Mouse (Mus musculus): ENCODE results near the gene Olfr984. TPM values are rescaled to one million over a fixed set of nuclear protein-coding genes. Genes with fewer than 3 reads are reported as not detected.

Gene Olfr984
- not detected in 2 replicates for polyA plus RNA-seq (2015; fragmentation: Nextera tagmentation; extraction: Ambion mirVana)

DNA sequence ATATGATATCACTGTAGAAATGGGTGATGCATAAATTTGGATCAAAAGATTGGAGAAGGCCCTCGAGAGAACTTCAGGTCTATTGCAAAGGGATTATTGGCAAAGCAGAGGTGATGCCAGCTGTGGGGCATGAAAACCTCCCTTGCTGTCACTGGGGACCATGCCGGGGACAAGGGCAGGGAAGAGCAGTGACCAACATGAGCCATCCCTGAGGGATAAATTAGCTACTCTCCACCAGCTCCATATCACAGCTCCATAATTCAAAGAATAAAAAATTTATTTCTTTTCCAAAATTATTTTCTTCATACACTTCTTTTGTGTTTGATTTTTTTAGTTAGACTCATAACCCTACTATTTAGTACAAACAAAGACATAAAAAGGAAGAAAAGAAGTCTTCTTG, at the start of gene Olfr984:
TSS of gene Olfr984 (minus strand) at position 101 of the 400 bp plus-strand sequence.
- Histone ChIP-seq H3K9me3 (no peaks in the 10 kb centered on the region), H3K36me3 (no peaks in the 10 kb centered on the region), H3K27me3 (no peaks in the 10 kb centered on the region), H3K4me2 (replicated peaks) (no peak within 1 kb of the TSS), H3K4me3 (no peak within 1 kb of the TSS), H3K4me1 (no peaks in the 10 kb centered on the region), H3K9ac (replicated peaks) (no peak within 1 kb of the TSS), H3K27ac (replicated peaks) (no peak within 1 kb of the TSS)
- no peak for ATAC-seq (replicated peaks)
- 80% methylated on average over 2 of the region's 2 CpGs for WGBS

DNA sequence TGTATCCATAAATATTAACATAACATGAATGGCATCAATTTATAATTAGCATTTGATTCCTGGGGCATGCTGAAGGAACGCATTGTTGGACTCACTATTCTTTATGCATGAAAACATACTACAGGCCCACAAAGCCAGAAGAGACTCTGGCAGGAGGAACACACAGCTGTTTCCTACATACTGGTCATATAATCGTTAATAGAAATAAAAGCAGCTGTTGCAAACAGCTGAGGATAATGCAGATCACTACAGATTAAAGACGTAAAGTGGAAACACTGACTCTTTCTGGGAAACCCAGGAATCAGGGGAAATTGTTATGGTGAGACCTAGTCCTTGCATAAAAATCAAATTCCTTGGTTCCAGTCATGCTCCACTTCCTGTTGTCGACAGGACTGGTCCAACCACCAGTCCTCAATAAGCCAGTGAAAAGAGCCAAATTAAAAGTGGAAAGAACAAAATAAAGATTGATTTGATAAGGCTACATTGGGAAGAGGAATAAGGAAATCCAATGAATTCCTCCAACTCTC, 41.2 kb upstream of the Olfr984 start:
- Histone ChIP-seq H3K4me2 (replicated peaks) (no peak overlapping the region), H3K27me3 (no peaks in the 10 kb centered on the region), H3K4me3 (no peak overlapping the region), H3K9me3 (no peaks in the 10 kb centered on the region), H3K27ac (replicated peaks) (no peak overlapping the region), H3K9ac (replicated peaks) (no peak overlapping the region), H3K36me3 (no peaks in the 10 kb centered on the region), H3K4me1 (no peaks in the 10 kb centered on the region)
- no peak for ATAC-seq (replicated peaks)
- WGBS = 75% methylated on average over 4 of the region's 4 CpGs

DNA sequence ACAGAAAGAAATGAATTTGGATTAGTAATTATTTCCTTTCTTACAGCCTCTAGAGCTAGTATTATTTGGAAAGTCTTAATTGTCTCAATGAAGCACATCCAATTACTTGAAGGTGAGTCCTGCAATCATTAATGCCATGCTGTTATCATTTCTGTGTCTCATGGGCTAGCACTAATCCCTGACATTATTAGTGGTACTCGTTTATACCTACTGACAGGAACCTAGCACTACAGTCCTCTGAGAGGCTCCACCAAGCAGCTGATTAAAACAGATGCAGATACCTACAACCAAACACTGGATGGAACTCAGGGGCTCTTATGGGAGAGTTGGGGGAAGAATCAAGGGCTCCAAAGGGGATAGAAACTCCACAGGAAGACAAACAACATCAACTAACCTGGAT, 27.5 kb upstream of the Olfr984 start:
- WGBS = 42% methylated on average over 1 of the region's 1 CpGs
- Histone ChIP-seq H3K4me3 (no peak overlapping the region), H3K27ac (replicated peaks) (no peak overlapping the region), H3K4me1 (no peaks in the 10 kb centered on the region), H3K36me3 (no peaks in the 10 kb centered on the region), H3K4me2 (replicated peaks) (no peak overlapping the region), H3K9ac (replicated peaks) (no peak overlapping the region), H3K9me3 (no peaks in the 10 kb centered on the region), H3K27me3 (no peaks in the 10 kb centered on the region)
- ATAC-seq (replicated peaks) = no peak

DNA sequence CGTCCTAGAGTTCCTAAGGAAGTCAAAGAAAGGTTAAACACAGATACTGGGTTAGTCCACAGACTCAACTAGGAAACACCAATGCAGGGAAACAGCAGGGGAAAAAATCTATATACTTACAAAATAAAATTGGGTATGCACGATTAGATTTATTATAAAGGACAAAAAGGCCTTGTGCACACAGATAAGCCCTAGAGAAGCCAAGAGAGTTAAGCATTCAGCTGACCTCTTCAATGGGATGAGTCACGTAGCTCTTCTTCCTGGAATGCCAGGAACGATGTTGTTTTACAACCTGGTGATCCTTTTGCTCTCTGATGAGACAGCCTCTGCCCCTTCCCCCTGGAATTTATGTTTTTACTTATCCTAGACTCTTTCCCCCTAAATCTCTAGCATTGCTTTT, 25.5 kb upstream of the Olfr984 start:
- Histone ChIP-seq H3K9me3 (no peaks in the 10 kb centered on the region), H3K27me3 (no peaks in the 10 kb centered on the region), H3K9ac (replicated peaks) (no peak overlapping the region), H3K4me2 (replicated peaks) (no peak overlapping the region), H3K36me3 (no peaks in the 10 kb centered on the region), H3K27ac (replicated peaks) (no peak overlapping the region), H3K4me3 (no peak overlapping the region), H3K4me1 (no peaks in the 10 kb centered on the region)
- 73% methylated on average over 4 of the region's 4 CpGs for WGBS
- no peak for ATAC-seq (replicated peaks)

GRCm38 (mm10) chr9:40136987-40137688, 23.1 kb upstream of the Olfr984 start:
- ATAC-seq (replicated peaks) = no peak
- no peak overlapping the region for H3K4me2 ChIP-seq (replicated peaks)
- H3K9ac ChIP-seq (replicated peaks) = no peak overlapping the region
- H3K27ac ChIP-seq (replicated peaks) = no peak overlapping the region
- H3K36me3 ChIP-seq = no peaks in the 10 kb centered on the region
- no peak overlapping the region for H3K4me3 ChIP-seq
- no peaks in the 10 kb centered on the region for H3K27me3 ChIP-seq
- 82% methylated on average over 6 of the region's 6 CpGs for WGBS
- H3K4me1 ChIP-seq = no peaks in the 10 kb centered on the region
- no peaks in the 10 kb centered on the region for H3K9me3 ChIP-seq

- H3K4me3 ChIP-seq = no peak overlapping the region
- 94% methylated on average over 1 of the region's 1 CpGs for WGBS
- H3K9me3 ChIP-seq = no peaks in the 10 kb centered on the region
- no peak overlapping the region for H3K4me2 ChIP-seq (replicated peaks)
- no peak overlapping the region for H3K9ac ChIP-seq (replicated peaks)
- H3K27ac ChIP-seq (replicated peaks) = no peak overlapping the region
- H3K27me3 ChIP-seq = no peaks in the 10 kb centered on the region
- ATAC-seq (replicated peaks) = no peak
- no peaks in the 10 kb centered on the region for H3K4me1 ChIP-seq
- H3K36me3 ChIP-seq = no peaks in the 10 kb centered on the region
Observed at GRCm38 (mm10) chr9:40130556-40130955, 16.6 kb upstream of the Olfr984 start.

- no peaks in the 10 kb centered on the region for H3K4me1 ChIP-seq
- H3K4me3 ChIP-seq = no peak within 1 kb of the TSS
- H3K9me3 ChIP-seq = no peaks in the 10 kb centered on the region
- WGBS = 85% methylated on average over 1 of the region's 1 CpGs
- no peak for ATAC-seq (replicated peaks)
- H3K27me3 ChIP-seq = no peaks in the 10 kb centered on the region
- no peaks in the 10 kb centered on the region for H3K36me3 ChIP-seq
- no peak within 1 kb of the TSS for H3K4me2 ChIP-seq (replicated peaks)
- H3K27ac ChIP-seq (replicated peaks) = no peak within 1 kb of the TSS
- no peak within 1 kb of the TSS for H3K9ac ChIP-seq (replicated peaks)
Observed at GRCm38 (mm10) chr9:40130084-40130483, 16.1 kb upstream of the Olfr984 start, which contains the start of gene Olfr985. Olfr985 (minus strand) TSS chr9:40130184.

- Histone ChIP-seq H3K27me3 (no peaks in the 10 kb centered on the region), H3K36me3 (no peaks in the 10 kb centered on the region), H3K4me1 (no peaks in the 10 kb centered on the region), H3K4me3 (no peak overlapping the region), H3K27ac (replicated peaks) (no peak overlapping the region), H3K9ac (replicated peaks) (no peak overlapping the region), H3K9me3 (no peaks in the 10 kb centered on the region), H3K4me2 (replicated peaks) (no peak overlapping the region)
- no peak for ATAC-seq (replicated peaks)
- 80% methylated on average over 5 of the region's 5 CpGs for WGBS
Observed at GRCm38 (mm10) chr9:40117287-40117659, 3.3 kb upstream of the Olfr984 start.

- 75% methylated on average over 10 of the region's 10 CpGs for WGBS
- H3K4me2 ChIP-seq (replicated peaks) = no peak overlapping the region
- no peaks in the 10 kb centered on the region for H3K27me3 ChIP-seq
- no peaks in the 10 kb centered on the region for H3K9me3 ChIP-seq
- no peaks in the 10 kb centered on the region for H3K36me3 ChIP-seq
- no peak overlapping the region for H3K9ac ChIP-seq (replicated peaks)
- H3K4me1 ChIP-seq = no peaks in the 10 kb centered on the region
- no peak for ATAC-seq (replicated peaks)
- H3K4me3 ChIP-seq = no peak overlapping the region
- H3K27ac ChIP-seq (replicated peaks) = no peak overlapping the region
Observed at GRCm38 (mm10) chr9:40116645-40117286, 2.8 kb upstream of the Olfr984 start.

- H3K9ac ChIP-seq (replicated peaks) = no peak overlapping the region
- H3K27ac ChIP-seq (replicated peaks) = no peak overlapping the region
- H3K4me2 ChIP-seq (replicated peaks) = no peak overlapping the region
- ATAC-seq (replicated peaks) = no peak
- no peaks in the 10 kb centered on the region for H3K36me3 ChIP-seq
- 68% methylated on average over 3 of the region's 3 CpGs for WGBS
- H3K27me3 ChIP-seq = no peaks in the 10 kb centered on the region
- no peaks in the 10 kb centered on the region for H3K9me3 ChIP-seq
- no peak overlapping the region for H3K4me3 ChIP-seq
- no peaks in the 10 kb centered on the region for H3K4me1 ChIP-seq
Observed at GRCm38 (mm10) chr9:40094769-40095168, 19.2 kb downstream of the Olfr984 start.

DNA sequence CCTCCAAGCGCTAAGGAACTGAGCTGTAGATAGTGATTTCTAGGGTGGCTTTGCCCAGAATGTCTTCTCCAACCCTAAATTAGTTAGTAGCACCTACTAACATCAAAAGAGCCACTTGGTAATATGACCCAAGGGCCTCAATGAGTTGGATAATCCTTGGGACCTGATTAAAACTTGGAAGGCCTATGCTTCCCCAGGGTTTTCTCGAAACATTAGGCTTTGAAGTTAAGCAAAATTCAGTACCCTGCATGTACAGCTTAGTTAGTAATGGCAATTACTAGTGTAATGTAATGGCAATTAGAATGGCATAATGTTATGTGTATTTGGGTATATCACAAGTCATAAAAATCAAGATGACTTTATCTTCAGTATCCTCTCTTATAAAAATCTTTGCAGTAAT, 20.5 kb downstream of the Olfr984 start, which contains the start of gene Olfr983:
TSS of gene Olfr983 (minus strand) at position 101 of the 400 bp plus-strand sequence.
- Histone ChIP-seq H3K27ac (replicated peaks) (no peak within 1 kb of the TSS), H3K36me3 (no peaks in the 10 kb centered on the region), H3K4me2 (replicated peaks) (no peak within 1 kb of the TSS), H3K4me3 (no peak within 1 kb of the TSS), H3K4me1 (no peaks in the 10 kb centered on the region), H3K9me3 (no peaks in the 10 kb centered on the region), H3K27me3 (no peaks in the 10 kb centered on the region), H3K9ac (replicated peaks) (no peak within 1 kb of the TSS)
- WGBS = 83% methylated on average over 2 of the region's 2 CpGs
- no peak for ATAC-seq (replicated peaks)

- Histone ChIP-seq H3K4me2 (replicated peaks) (no peak within 1 kb of the TSS), H3K9ac (replicated peaks) (no peak within 1 kb of the TSS), H3K4me3 (no peak within 1 kb of the TSS), H3K27me3 (no peaks in the 10 kb centered on the region), H3K4me1 (no peaks in the 10 kb centered on the region), H3K9me3 (no peaks in the 10 kb centered on the region), H3K36me3 (no peaks in the 10 kb centered on the region), H3K27ac (replicated peaks) (no peak within 1 kb of the TSS)
- ATAC-seq (replicated peaks) = no peak
- 83% methylated on average over 2 of the region's 2 CpGs for WGBS
Observed at GRCm38 (mm10) chr9:40073529-40073928, 40.5 kb downstream of the Olfr984 start, which contains the start of gene Olfr982. Olfr982 (plus strand) TSS chr9:40073829.
